Mouse (Mus musculus): ENCODE results near the gene Gch1. TPM values are rescaled to one million over a fixed set of nuclear protein-coding genes. Genes with fewer than 3 reads are reported as not detected.
A peak's percentile ranks its signal among the peaks of the same experiment; 100 is the strongest.

Gch1 gene
- total RNA-seq, 2 experiments from 2014 or later, result 2.0 to 2.6 TPM

GRCm38 (mm10) chr14:47208564-47209493, 19.6 kb upstream of the Gch1 start:
- no peak for DNase-seq
- intact Hi-C loops (cut with DNase I), result no loop called here

GRCm38 (mm10) chr14:47206601-47207000, 17.4 kb upstream of the Gch1 start:
- intact Hi-C loops (cut with DNase I), result no loop called here
- peak in 1 of 2 experiments; percentile 8 for DNase-seq

GRCm38 (mm10) chr14:47205270-47205972, 16.2 kb upstream of the Gch1 start:
- DNase-seq, result peak in 1 of 2 experiments; percentile 0
- intact Hi-C loops (cut with DNase I), result no loop called here

DNA sequence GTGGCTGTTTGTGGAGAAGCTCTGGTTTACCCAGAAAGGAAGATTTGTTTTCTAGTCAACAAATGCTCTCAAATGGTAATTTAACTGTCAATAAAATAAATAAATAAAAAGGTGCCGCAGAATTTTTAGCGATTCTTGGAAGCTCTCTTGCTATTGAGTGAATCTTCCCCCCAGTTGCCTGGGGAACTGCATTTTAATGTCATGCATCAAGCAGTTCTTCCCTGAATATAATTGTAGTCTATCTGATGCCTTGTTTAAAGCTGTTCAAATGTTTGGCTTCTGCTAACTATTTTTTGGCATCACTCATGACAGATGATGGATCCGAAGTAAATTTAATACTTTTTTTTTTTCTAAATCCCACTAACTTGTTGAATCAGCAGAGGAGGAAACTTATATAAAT, 8.1 kb upstream of the Gch1 start:
- intact Hi-C loops (cut with DNase I), result no loop called here
- DNase-seq, result no peak

- DNase-seq, result no peak
- intact Hi-C loops (cut with DNase I), result no loop called here
These were observed 7.5 kb upstream of the Gch1 start for GRCm38 (mm10) chr14:47196711-47197110.

GRCm38 (mm10) chr14:47194096-47194495, 4.9 kb upstream of the Gch1 start:
- intact Hi-C loops (cut with DNase I), result no loop called here
- no peak for DNase-seq

DNA sequence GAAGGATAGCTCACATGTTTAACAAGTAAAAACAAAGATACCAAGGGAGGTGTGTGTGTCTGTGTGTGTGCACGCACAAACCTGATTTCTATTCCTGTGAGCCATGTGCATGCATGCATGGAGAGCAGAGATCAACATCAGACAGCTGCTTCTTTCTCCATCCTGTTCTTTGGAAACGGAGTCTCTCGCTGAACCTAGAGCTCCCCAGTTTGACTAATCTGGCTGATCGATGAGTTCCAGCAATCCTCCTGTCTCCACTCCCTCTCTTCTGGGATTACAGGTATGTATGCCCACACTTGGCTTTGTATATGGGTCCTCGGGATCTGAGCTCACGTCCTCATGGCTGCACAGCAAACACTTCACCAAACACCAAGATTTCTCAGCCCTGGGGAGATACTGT, 4.3 kb upstream of the Gch1 start:
- intact Hi-C loops (cut with DNase I), result no loop called here
- DNase-seq, result no peak

- no peak for DNase-seq
- intact Hi-C loops (cut with DNase I), result no loop called here
These were observed 2.6 kb upstream of the Gch1 start for GRCm38 (mm10) chr14:47191861-47192260.

DNA sequence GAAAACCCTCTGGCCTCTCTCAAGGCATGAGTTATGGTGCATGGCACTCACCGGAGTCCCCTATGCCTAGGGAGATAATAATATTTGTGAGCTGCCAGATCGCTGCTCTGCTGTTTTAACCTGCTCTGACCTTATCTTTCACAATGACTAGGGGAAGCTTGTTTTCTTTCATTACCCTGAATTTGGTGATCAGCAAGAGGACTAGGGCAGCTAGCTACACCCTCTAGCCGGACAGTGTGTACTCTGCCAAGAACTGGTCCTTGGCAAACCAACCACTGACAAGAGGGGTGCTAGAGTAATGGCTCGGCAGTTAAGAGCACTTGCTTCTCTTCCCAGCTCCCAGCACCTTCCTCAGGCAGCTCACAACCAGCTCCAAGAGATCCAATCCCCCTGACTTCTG, 1.4 kb upstream of the Gch1 start:
- DNase-seq, result no peak
- intact Hi-C loops (cut with DNase I), result no loop called here

- DNase-seq, result no peak
- intact Hi-C loops (cut with DNase I), result loop anchor here (5.0 kb wide), 1 partner anchor 307 kb away; the partner anchor contains the start of gene Samd4
These were observed 382 bp upstream of the Gch1 start for GRCm38 (mm10) chr14:47189635-47189955.

DNA sequence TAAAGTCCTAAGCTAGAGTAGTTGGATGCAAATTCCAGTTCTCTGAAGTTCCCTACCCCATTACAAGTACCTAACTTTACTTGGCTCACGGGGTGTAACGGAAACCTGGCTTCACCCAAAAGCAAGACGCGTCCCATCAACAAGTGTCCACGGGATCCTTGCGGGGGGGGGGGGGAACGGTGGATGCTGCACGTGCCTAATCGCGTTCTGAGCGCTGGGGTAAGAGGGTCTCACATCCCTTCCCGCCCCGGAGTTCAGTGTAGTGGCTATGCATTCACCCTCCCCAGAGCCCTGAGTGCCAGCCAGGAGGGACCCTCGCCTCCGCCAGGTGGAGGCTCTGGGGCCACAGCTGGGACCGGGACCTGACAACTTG, 752 bp downstream of the Gch1 start:
- no peak for DNase-seq
- intact Hi-C loops (cut with DNase I), result loop anchor here (5.0 kb wide), 1 partner anchor 306 kb away; the partner anchor contains the start of gene Samd4

DNA sequence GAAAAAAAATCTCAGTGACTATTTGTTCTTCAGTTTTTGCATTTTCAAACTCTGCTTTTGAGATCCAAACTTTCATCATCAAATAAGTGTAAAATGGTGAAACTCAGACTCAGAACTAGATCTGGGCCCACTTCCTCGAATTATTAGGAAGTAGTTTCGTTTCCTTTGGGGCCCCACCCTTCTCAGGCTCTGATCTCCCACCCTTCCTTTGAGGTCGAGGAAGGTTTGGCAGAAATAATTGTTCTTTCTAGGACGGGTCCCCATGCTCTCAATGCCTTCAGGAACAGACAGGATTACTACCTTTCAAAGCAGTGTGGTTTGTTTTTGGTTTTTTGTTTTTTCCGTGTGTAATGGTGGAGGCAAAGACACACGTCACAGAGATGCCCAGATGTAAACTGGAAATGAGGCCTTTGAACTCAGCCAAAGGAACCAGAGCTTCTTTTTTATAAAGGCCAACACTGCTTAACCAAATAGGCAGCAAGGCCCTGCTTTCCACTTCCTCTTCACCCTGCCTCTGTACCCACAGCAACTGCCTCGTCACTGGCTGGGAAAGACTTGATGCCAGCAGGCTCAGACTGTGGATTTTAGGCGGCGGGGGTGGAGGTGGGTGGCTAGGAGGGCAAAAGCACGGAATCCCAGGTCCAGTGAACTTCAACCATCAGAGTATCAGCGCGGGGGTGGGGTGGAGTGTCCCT, 1.4 kb downstream of the Gch1 start:
- intact Hi-C loops (cut with DNase I), result loop anchor here (5.0 kb wide), 1 partner anchor 306 kb away; the partner anchor contains the start of gene Samd4
- no peak for DNase-seq

- DNase-seq, result no peak
- intact Hi-C loops (cut with DNase I), result loop anchor here (5.0 kb wide), 1 partner anchor 305 kb away; the partner anchor contains the start of gene Samd4
These were observed 2.0 kb downstream of the Gch1 start for GRCm38 (mm10) chr14:47187261-47187660.

- intact Hi-C loops (cut with DNase I), result loop anchor here (5.0 kb wide), 1 partner anchor 304 kb away; the partner anchor contains the start of gene Samd4
- no peak for DNase-seq
These were observed 2.7 kb downstream of the Gch1 start for GRCm38 (mm10) chr14:47186561-47186960.

DNA sequence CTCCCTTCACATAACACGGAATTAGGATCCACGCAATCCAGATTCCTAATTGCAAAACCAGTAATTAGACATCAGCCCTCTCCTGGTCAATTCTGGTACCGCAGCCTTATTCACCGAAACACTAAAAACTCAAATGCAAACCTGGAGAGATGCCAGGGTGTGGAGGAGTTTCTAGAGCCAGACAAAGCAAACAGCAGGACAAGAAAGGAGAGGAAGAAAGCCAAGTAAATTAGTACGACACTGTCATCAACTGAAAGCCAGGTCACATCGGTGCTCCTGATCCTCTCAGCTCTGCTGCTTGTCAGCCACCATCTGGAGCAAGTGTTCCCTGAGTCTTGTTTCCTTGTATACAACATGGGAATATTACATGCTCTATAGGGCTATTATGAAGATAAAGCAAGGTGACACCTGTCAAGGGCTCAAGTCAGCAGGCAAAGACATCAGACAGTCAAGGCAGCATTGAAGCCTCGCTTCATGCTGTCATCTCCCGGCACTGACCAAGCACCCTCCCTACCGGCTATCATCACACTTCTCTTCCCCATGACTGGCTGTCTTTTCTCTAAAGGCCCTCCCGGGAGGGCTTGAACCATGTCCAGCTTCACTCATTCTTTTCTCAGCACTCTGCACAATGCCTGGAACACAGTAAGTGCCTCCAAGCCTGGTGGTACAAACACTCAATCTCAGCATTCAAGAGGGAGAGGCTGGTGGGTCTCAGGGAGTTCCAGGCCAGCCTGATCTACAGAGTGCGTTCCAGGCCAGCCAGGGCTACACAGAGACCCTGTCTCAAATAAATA, 7.5 kb downstream of the Gch1 start:
- intact Hi-C loops (cut with DNase I), result no loop called here
- DNase-seq, result peak in 1 of 2 experiments; percentile 47

DNA sequence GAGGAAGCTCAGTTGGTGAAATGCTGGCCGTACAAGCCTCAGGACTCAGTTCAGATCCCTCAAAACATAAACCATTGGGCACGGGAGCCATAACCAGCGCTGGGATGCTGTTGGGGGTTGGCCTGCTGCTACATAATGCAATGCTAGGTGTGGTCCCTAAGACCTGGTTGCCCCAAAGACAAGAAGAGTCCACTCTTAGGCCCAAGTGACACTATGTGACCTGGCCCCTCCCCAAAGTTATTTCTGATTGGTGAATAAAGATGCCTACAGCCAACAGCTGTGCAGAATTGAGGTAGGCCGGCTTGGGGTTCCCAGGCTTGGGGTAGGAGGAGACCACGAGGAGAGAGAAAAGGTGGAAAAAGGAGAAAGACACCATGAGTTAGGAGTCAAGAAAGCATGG, 10.4 kb downstream of the Gch1 start:
- intact Hi-C loops (cut with DNase I), result no loop called here
- no peak for DNase-seq

GRCm38 (mm10) chr14:47177846-47178414, 11.3 kb downstream of the Gch1 start:
- peak; percentile 67 to 70 for DNase-seq
- intact Hi-C loops (cut with DNase I), result no loop called here

GRCm38 (mm10) chr14:47176226-47176625, 13.0 kb downstream of the Gch1 start:
- intact Hi-C loops (cut with DNase I), result no loop called here
- no peak for DNase-seq

DNA sequence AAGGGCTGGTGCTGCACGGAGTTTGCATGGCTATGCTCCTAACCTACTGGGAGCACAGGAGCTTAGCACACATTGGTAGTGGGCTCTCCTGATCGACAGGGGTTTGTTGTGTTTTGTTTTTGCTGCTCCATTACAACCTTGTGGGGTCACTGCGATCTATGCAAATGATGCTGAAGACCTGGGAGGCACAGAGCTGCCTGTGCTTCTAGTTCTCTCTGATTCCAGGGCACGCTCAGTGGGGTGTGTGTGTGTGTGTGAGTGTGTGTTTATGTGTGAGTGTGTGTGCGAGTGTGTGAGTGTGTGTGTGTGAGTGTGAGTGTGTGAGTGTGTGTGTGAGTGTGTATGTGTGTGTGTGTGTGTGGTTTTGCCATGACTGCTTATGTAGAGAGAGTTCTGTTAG, 14.1 kb downstream of the Gch1 start:
- DNase-seq, result no peak
- intact Hi-C loops (cut with DNase I), result no loop called here

GRCm38 (mm10) chr14:47172073-47172472, 17.1 kb downstream of the Gch1 start:
- DNase-seq, result no peak

More at GRCm38 (mm10) chr14:47172073-47172472, 17.1 kb downstream of the Gch1 start:
- intact Hi-C loops (cut with DNase I), result no loop called here
